Comparison of ENCODE assay signal across 20 mouse cellular contexts in genomic region chr4:147349687-147350415, GRCm38 (mm10). TPM values are rescaled to one million over a fixed set of nuclear protein-coding genes. Genes with fewer than 3 reads are reported as not detected.
DNase-seq lines count a peak whose midpoint lies in the region; ATAC-seq lines count a peak whose summit lies in the region.
"Not testable (repeated sequence)": the region's sequence is repeated elsewhere in the genome, so short reads cannot be mapped to it uniquely, and the experiment has no call there.
"Had no signal": no experiment of that assay in that cellular context is flagged by ENCODE, and none has a peak within 500 bp of the region (broad histone marks: within the 10 kb centered on the region; RNA-seq: fewer than 3 reads in every experiment).

No protein-coding gene starts in this region.

- not testable (repeated sequence) for H3K4me3 ChIP-seq in embryonic facial prominence, embryonic 12.5 days; heart, embryonic 12.5 days; midbrain, embryonic 11.5 days (ENCODE audit: low read depth, low read length)

- peak; percentile 19 to 21 for DNase-seq in gastrocnemius, postnatal 4 days (ENCODE audit: low spot score in 2 of 2)
- DNase-seq in kidney, adult 9 months, result peak; percentile 4
- DNase-seq in midbrain, embryonic 11.5 days (ENCODE audit: low spot score, missing footprints), result peak; percentile 76
- DNase-seq in ovary, adult 18-20 months (ENCODE audit: low spot score), result peak; percentile 5
- DNase-seq in thymus, postnatal 14 days, result peak; percentile 9

- H3K27ac ChIP-seq in embryonic facial prominence, embryonic 12.5 days; heart, embryonic 12.5 days (ENCODE audit: poor library complexity, severe bottlenecking); midbrain, embryonic 11.5 days (ENCODE audit: low read depth, low read length): not testable (repeated sequence)

- H3K27me3 ChIP-seq in embryonic facial prominence, embryonic 12.5 days; heart, embryonic 12.5 days (replicated peaks); midbrain, embryonic 11.5 days (ENCODE audit: control insufficient read depth, insufficient read depth, low read length): not testable (repeated sequence)

- H3K4me2 ChIP-seq in embryonic facial prominence, embryonic 12.5 days (replicated peaks); heart, embryonic 12.5 days; midbrain, embryonic 11.5 days: not testable (repeated sequence)

- WGBS in embryonic facial prominence, embryonic 12.5 days, result 83% methylated on average over 9 of the region's 9 CpGs
- WGBS in heart, embryonic 12.5 days, result 76% methylated on average over 9 of the region's 9 CpGs
- WGBS in midbrain, embryonic 11.5 days, result 85% methylated on average over 9 of the region's 9 CpGs

- H3K9ac ChIP-seq in embryonic facial prominence, embryonic 12.5 days; heart, embryonic 12.5 days; midbrain, embryonic 11.5 days (ENCODE audit: low read length): not testable (repeated sequence)

- ATAC-seq in embryonic facial prominence, embryonic 12.5 days (ENCODE audit: insufficient number of reproducible peaks, insufficient read depth, low FRiP score, low TSS enrichment), result 0 out of 2 replicates have a peak, but pooled peaks have one; percentile 67
- ATAC-seq in heart, embryonic 12.5 days (ENCODE audit: insufficient number of reproducible peaks, low FRiP score), result 0 out of 2 replicates have a peak, but pooled peaks have one; percentile 45
- ATAC-seq in midbrain, embryonic 11.5 days (ENCODE audit: low FRiP score), result not testable (repeated sequence)

- H3K9me3 ChIP-seq in embryonic facial prominence, embryonic 12.5 days, result peaks cover 55% of the 10 kb centered on the region
- peaks cover 48% of the 10 kb centered on the region for H3K9me3 ChIP-seq in heart, embryonic 12.5 days (replicated peaks)
- peaks cover 26% of the 10 kb centered on the region for H3K9me3 ChIP-seq in midbrain, embryonic 11.5 days (ENCODE audit: control insufficient read depth, low read length)

- not testable (repeated sequence) for H3K36me3 ChIP-seq in embryonic facial prominence, embryonic 12.5 days; heart, embryonic 12.5 days; midbrain, embryonic 11.5 days (ENCODE audit: control insufficient read depth, insufficient read depth, low read length)

- H3K4me1 ChIP-seq in embryonic facial prominence, embryonic 12.5 days; heart, embryonic 12.5 days (replicated peaks); midbrain, embryonic 11.5 days (ENCODE audit: control insufficient read depth, insufficient read depth, low read length): not testable (repeated sequence)

RNA-seq across cellular contexts. Expression of gene Zfp978, which starts 11.3 kb away (rescaled TPM):
- not detected in 2 replicates for polyA plus RNA-seq in embryonic facial prominence, embryonic 12.5 days (2016; fragmentation: Nextera tagmentation; extraction: Ambion mirVana)
- not detected for total RNA-seq in gastrocnemius, postnatal 4 days (2021)
- polyA plus RNA-seq in heart, embryonic 12.5 days (2016; fragmentation: Nextera tagmentation; extraction: Ambion mirVana), result 0.23 and 0.49 TPM in 2 replicates
- polyA plus RNA-seq in midbrain, embryonic 11.5 days (2014; fragmentation: Nextera tagmentation; extraction: Ambion mirVana), result 0.23 and 0.29 TPM in 2 replicates
- total RNA-seq: adrenal gland, postnatal 25 days; granulocyte monocyte progenitor cell, adult 5-6 weeks had no signal
- polyA plus RNA-seq: adrenal gland, adult 2 months; embryonic facial prominence, embryonic 15.5 days; erythroblast, embryonic 14.5 days; forebrain, embryonic 12.5 days; forebrain, embryonic 16.5 days; heart, embryonic 11.5 days had no signal

RNA-seq across cellular contexts. Expression of gene Zfp988, which starts 44.4 kb away (rescaled TPM):
- polyA plus RNA-seq in embryonic facial prominence, embryonic 12.5 days (2016; fragmentation: Nextera tagmentation; extraction: Ambion mirVana), result 0.13 TPM in 1 of 2 replicates, not detected in the other
- not detected for total RNA-seq in gastrocnemius, postnatal 4 days (2021)
- not detected in 2 replicates for polyA plus RNA-seq in heart, embryonic 12.5 days (2016; fragmentation: Nextera tagmentation; extraction: Ambion mirVana)
- 0.10 TPM in 1 of 2 replicates, not detected in the other for polyA plus RNA-seq in midbrain, embryonic 11.5 days (2014; fragmentation: Nextera tagmentation; extraction: Ambion mirVana)
- total RNA-seq: CH12.LX; gastrocnemius, postnatal 10 days; granulocyte monocyte progenitor cell, adult 5-6 weeks; heart, postnatal 36 days had no signal
- polyA plus RNA-seq: adrenal gland, adult 2 months; embryonic facial prominence, embryonic 15.5 days; erythroblast, embryonic 14.5 days; forebrain, embryonic 16.5 days; heart, postnatal 0 days; hindbrain, embryonic 11.5 days had no signal

Comparison
In these comparisons a context has a peak if more than half of its experiments do, and no peak if none do; other contexts are left out.
1. DNase-seq: peak in every context shown above with its lines; median percentile 76 in midbrain, embryonic 11.5 days; 20 in gastrocnemius, postnatal 4 days; 9 in thymus, postnatal 14 days; 5 in ovary, adult 18-20 months; 4 in kidney, adult 9 months.